Mouse (Mus musculus) heart, embryonic 16.5 days (tissue): Measurements from ENCODE around the gene Apol10b. TPM values are rescaled to one million over a fixed set of nuclear protein-coding genes. Genes with fewer than 3 reads are reported as not detected.

ENCODE experiments used
- ATAC-seq: fragments of 200-750 bp; cut with Nextera tagmentation; replicated peaks from 2 replicates; pipeline ENCODE4 v1.8.0; 2017; ENCODE audit warnings: moderate number of reproducible peaks; ENCODE audit not compliant: insufficient read depth, low FRiP score; ENCODE audit errors: extremely low read depth
- H3K27ac ChIP-seq: fragments of 300-500 bp; sonication (generic); 2 replicates; pipeline ENCODE4 v1.5.1; 2014; ENCODE audit warnings: mild to moderate bottlenecking, low read length, control low read depth, moderate library complexity
- H3K27me3 ChIP-seq: fragments of 300-500 bp; sonication (generic); 2 replicates; pipeline ENCODE4 v1.6.1; 2014; ENCODE audit warnings: low read length, mixed read lengths; ENCODE audit not compliant: control insufficient read depth, insufficient read depth
- H3K36me3 ChIP-seq: fragments of 300-500 bp; sonication (generic); 2 replicates; pipeline ENCODE4 v1.6.1; 2014; ENCODE audit not compliant: control insufficient read depth, insufficient read depth
- H3K4me1 ChIP-seq: fragments of 300-500 bp; sonication (generic); 2 replicates; pipeline ENCODE4 v1.6.1; 2014; ENCODE audit warnings: low read length, mixed read lengths; ENCODE audit not compliant: control insufficient read depth, insufficient read depth
- H3K4me2 ChIP-seq: fragments of 300-500 bp; sonication (generic); 2 replicates; pipeline ENCODE4 v1.6.1; 2014; ENCODE audit warnings: low read depth, mild to moderate bottlenecking, control low read depth, low read length
- H3K4me3 ChIP-seq: fragments of 300-500 bp; sonication (generic); 2 replicates; pipeline ENCODE4 v1.5.1; 2014; ENCODE audit warnings: mild to moderate bottlenecking, control low read depth, low read length
- H3K9ac ChIP-seq: fragments of 300-500 bp; sonication (generic); 2 replicates; pipeline ENCODE4 v1.6.1; 2014; ENCODE audit warnings: low read length, control low read depth
- H3K9me3 ChIP-seq: fragments of 300-500 bp; sonication (generic); replicated peaks from 2 replicates; pipeline ENCODE4 v1.6.1; 2016; ENCODE audit warnings: low read length; ENCODE audit not compliant: control insufficient read depth
- WGBS: fragments of 180-500 bp; shearing (Covaris S2); extraction: QIAGEN DNeasy Blood & Tissue Kit; methylation state at CpG from one replicate; pipeline ENCODE4 v1.1.7; 2014; 5-methylcytosine and 5-hydroxymethylcytosine counted together
- polyA plus RNA-seq: library from polyadenylated mRNA; unstranded; fragments of >200 nt; fragmentation: Nextera tagmentation; extraction: Ambion mirVana; gene quantifications from 2 replicates; pipeline ENCODE4 v1.2.1, GENCODE M21; 2015

The Apol10b gene
- polyA plus RNA-seq, 1 experiment from 2014 or later = 0.09 TPM

- Histone ChIP-seq H3K9ac (no peak overlapping the region), H3K4me3 (no peak overlapping the region), H3K9me3 (no peaks in the 10 kb centered on the region), H3K36me3 (no peaks in the 10 kb centered on the region), H3K27ac (no peak overlapping the region), H3K4me2 (no peak overlapping the region), H3K4me1 (no peaks in the 10 kb centered on the region), H3K27me3 (no peaks in the 10 kb centered on the region)
- 43% methylated on average over 1 of the region's 1 CpGs for WGBS
- ATAC-seq = no peak
Measured at GRCm38 (mm10) chr15:77593557-77593956, 2.4 kb downstream of the Apol10b start.

GRCm38 (mm10) chr15:77590881-77591280 is 5.0 kb downstream of the Apol10b start:
- no peaks in the 10 kb centered on the region for H3K4me1 ChIP-seq
- WGBS = 62% methylated on average over 2 of the region's 2 CpGs
- ATAC-seq = no peak
- H3K9me3 ChIP-seq = no peaks in the 10 kb centered on the region
- H3K27ac ChIP-seq = no peak overlapping the region
- H3K4me3 ChIP-seq = no peak overlapping the region
- no peaks in the 10 kb centered on the region for H3K36me3 ChIP-seq
- H3K4me2 ChIP-seq = no peak overlapping the region
- H3K27me3 ChIP-seq = no peaks in the 10 kb centered on the region
- H3K9ac ChIP-seq = no peak overlapping the region

GRCm38 (mm10) chr15:77588981-77589380 is 6.9 kb downstream of the Apol10b start:
- no peak overlapping the region for H3K9ac ChIP-seq
- H3K9me3 ChIP-seq = no peaks in the 10 kb centered on the region
- no peak for ATAC-seq
- no peaks in the 10 kb centered on the region for H3K27me3 ChIP-seq
- no peak overlapping the region for H3K27ac ChIP-seq
- H3K4me1 ChIP-seq = no peaks in the 10 kb centered on the region
- H3K4me2 ChIP-seq = no peak overlapping the region
- no peaks in the 10 kb centered on the region for H3K36me3 ChIP-seq
- H3K4me3 ChIP-seq = no peak overlapping the region

GRCm38 (mm10) chr15:77587026-77587425 is 8.9 kb downstream of the Apol10b start:
- H3K27ac ChIP-seq = no peak overlapping the region
- H3K9ac ChIP-seq = no peak overlapping the region
- ATAC-seq = no peak
- no peaks in the 10 kb centered on the region for H3K27me3 ChIP-seq
- H3K4me1 ChIP-seq = no peaks in the 10 kb centered on the region
- 0 out of 2 replicates have a peak, but pooled peaks cover 5% of the 10 kb centered on the region for H3K9me3 ChIP-seq
- H3K4me3 ChIP-seq = no peak overlapping the region
- no peak overlapping the region for H3K4me2 ChIP-seq
- H3K36me3 ChIP-seq = no peaks in the 10 kb centered on the region

- H3K9me3 ChIP-seq = 0 out of 2 replicates have a peak, but pooled peaks cover 5% of the 10 kb centered on the region
- no peak overlapping the region for H3K4me2 ChIP-seq
- H3K27me3 ChIP-seq = no peaks in the 10 kb centered on the region
- peak; percentile 92 for ATAC-seq
- no peak overlapping the region for H3K4me3 ChIP-seq
- H3K9ac ChIP-seq = no peak overlapping the region
- 25% methylated on average over 1 of the region's 1 CpGs for WGBS
- peak overlapping the region; percentile 45 for H3K27ac ChIP-seq
- no peaks in the 10 kb centered on the region for H3K36me3 ChIP-seq
- peaks cover 5% of the 10 kb centered on the region; the same call in 1 of the 2 replicates for H3K4me1 ChIP-seq
Measured at GRCm38 (mm10) chr15:77581681-77582080, 14.2 kb downstream of the Apol10b start.

- Histone ChIP-seq H3K4me3 (no peak overlapping the region), H3K27me3 (no peaks in the 10 kb centered on the region), H3K36me3 (no peaks in the 10 kb centered on the region), H3K4me2 (no peak overlapping the region), H3K9me3 (0 out of 2 replicates have a peak, but pooled peaks cover 5% of the 10 kb centered on the region), H3K9ac (no peak overlapping the region), H3K27ac (no peak overlapping the region), H3K4me1 (peaks cover 5% of the 10 kb centered on the region; the same call in 1 of the 2 replicates)
- no peak for ATAC-seq
- 77% methylated on average over 4 of the region's 4 CpGs for WGBS
Measured at GRCm38 (mm10) chr15:77579311-77579710, 16.6 kb downstream of the Apol10b start.

- no peaks in the 10 kb centered on the region for H3K27me3 ChIP-seq
- H3K9me3 ChIP-seq = 0 out of 2 replicates have a peak, but pooled peaks cover 5% of the 10 kb centered on the region
- peaks cover 5% of the 10 kb centered on the region; the same call in 1 of the 2 replicates for H3K4me1 ChIP-seq
- WGBS = 87% methylated on average over 2 of the region's 2 CpGs
- no peak overlapping the region for H3K4me3 ChIP-seq
- no peak overlapping the region for H3K27ac ChIP-seq
- no peak overlapping the region for H3K4me2 ChIP-seq
- no peak for ATAC-seq
- no peaks in the 10 kb centered on the region for H3K36me3 ChIP-seq
- no peak overlapping the region for H3K9ac ChIP-seq
Measured at GRCm38 (mm10) chr15:77578801-77579200, 17.1 kb downstream of the Apol10b start.

GRCm38 (mm10) chr15:77563219-77563618 is 32.7 kb downstream of the Apol10b start:
- Histone ChIP-seq H3K4me2 (no peak overlapping the region), H3K36me3 (no peaks in the 10 kb centered on the region), H3K9me3 (no peaks in the 10 kb centered on the region), H3K4me1 (no peaks in the 10 kb centered on the region), H3K4me3 (no peak overlapping the region), H3K27ac (no peak overlapping the region), H3K27me3 (no peaks in the 10 kb centered on the region), H3K9ac (no peak overlapping the region)
- no peak for ATAC-seq

- Histone ChIP-seq H3K36me3 (no peaks in the 10 kb centered on the region), H3K9me3 (no peaks in the 10 kb centered on the region), H3K4me3 (no peak within 1 kb of the TSS), H3K4me2 (no peak within 1 kb of the TSS), H3K27me3 (no peaks in the 10 kb centered on the region), H3K4me1 (no peaks in the 10 kb centered on the region), H3K27ac (no peak within 1 kb of the TSS), H3K9ac (no peak within 1 kb of the TSS)
- no peak for ATAC-seq
Measured at GRCm38 (mm10) chr15:77561792-77562191, 34.1 kb downstream of the Apol10b start, which contains the start of gene 1700025B11Rik. Gene 1700025B11Rik (minus strand): TSS chr15:77561892.
